Mouse (Mus musculus): ENCODE data around the gene Irx5. TPM values are rescaled to one million over a fixed set of nuclear protein-coding genes. Genes with fewer than 3 reads are reported as not detected.

Irx5 gene
- polyA plus RNA-seq (2012; rRNA removed) = not detected in 2 replicates

DNA sequence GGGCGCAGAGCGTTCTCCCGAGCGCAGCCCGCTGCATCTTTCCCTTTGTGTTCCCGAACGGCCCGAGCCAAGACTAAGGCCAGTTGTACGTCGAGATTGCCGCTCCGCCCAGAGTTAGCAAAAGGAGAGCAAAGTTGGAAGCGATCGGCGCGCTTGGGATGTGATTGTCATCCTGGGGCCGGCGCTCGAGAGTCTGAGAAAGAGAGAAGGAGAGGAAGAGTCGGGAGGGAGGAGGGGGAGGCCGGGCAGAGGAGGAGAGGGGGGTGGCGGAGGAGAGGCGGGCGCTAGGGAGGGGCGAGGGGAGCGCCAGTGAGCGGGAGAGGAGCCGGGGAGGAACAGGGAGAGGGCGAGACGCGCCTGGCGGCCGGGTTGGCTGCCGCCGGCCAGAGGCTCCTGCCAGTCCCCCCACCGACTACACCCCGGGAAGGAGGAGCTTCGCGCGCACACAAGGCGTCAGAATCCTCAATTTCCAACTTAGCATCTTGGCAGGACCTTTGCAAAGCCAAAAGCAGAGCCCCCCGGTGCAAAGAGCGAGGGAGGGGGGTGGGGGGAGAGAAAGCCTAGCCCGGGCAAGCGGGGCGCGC lies at the start of gene Irx5:
TSS of gene Irx5 (plus strand) at position 228 of the 584 bp plus-strand sequence.

Data from liver, embryonic 18 days (tissue).